Mouse (Mus musculus) urinary bladder, postnatal 25 days (tissue): Measurements from ENCODE around the gene Rps6kc1.

Source experiments
- DNase-seq: peaks from one replicate; pipeline ENCODE4 v3.0.0; 2022; ENCODE audit warnings: low spot score

Rps6kc1 gene

DNA sequence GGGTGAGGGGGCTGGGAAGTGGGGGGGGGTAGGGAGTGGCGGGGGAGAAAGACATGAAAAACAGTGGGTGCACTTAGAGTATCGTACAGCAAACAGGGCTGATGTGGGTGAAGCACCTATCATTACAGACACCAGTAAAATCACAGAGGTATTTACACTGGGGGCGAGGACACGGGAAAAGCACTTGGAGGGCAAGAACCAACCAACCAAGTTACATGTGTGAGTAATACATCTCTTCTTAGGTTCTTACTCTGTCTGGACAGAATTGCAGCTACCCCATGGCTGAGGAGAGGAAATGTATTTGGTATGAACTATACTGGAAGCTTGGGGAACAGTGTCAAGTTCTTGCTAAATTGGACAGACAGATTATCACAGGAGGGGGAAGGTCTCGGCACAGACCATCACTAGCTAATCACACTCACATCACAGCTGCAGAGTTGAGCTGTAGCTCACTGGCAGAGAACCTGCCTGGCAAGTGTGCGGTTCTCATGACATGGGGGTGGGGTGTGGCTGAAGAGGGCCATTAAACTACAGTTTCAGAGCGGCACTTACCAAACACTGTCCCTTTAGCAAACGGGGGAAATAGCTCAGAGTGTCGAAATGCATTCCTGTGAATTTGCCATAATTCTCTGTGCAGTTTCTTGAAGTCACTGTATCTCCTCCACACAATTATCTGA, 12.5 kb downstream of the Rps6kc1 start:
- peak; percentile 19 for DNase-seq

DNA sequence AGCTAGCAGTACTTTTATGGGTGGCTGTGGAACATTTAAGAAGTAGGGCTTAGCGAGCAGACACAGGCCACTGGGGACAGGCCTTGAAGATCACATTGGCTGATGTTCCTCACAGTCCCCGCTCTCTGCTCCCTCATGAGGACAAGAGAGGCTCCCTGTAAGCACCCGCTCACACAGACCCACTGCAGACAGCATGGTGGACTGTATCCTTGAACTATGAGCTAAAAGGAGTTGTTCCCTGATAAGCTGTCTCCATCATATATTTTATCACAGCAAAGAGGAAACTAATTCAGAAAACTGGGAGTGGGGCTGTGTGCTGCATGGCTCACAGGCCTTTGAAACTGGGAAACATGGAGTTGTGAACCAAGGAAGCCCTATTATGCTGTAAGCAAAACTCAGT, 13.4 kb downstream of the Rps6kc1 start:
- no peak for DNase-seq

DNA sequence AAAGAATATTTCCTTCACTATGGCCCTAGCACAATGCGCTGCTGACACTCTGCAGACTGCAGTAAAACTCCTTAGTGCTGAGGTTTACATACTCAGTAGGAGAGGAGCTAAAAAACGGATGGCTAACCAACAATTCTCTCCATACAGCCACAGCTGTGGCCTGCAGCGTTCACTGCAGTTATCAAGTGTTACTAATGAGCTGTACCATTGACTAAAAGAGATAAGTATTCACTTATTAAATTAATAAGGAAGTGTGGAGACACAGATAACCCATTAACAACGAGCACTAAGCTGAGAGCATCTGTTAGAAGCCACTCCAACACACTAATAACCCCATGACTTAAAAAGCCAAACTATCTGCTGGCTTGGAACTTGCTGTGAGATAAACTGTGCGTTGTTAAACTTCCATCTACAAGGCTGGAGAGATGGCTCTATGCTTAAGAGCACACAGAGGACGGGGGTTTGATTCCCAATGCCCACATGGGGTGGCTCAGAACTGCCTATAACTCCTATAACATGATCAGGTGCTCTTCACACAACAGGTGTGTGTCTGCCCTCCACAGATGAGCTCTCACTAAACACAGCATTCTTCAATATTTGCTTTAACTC, 17.9 kb downstream of the Rps6kc1 start:
- no peak for DNase-seq

DNA sequence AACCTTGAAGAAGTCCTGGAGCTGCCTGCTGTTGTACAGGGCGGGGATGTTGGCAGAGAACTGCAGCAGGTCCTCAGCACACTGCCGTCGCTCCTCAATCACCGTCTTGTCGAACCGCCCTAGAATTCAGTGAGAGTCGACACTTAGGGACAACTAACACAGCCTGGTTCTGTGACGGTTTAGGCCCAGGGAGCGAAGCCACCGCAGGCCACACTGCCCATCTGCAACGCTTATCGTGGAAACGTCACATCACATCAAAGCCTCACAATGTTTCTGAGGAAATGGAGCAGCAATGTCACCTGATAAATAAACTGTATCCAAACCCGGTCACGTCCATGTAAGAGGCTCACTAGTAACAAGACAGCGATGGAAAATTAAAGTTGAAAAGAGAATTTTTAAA, 22.9 kb downstream of the Rps6kc1 start:
- no peak for DNase-seq

- DNase-seq, result no peak
Measured at GRCm38 (mm10) chr1:190888031-190888430, 23.5 kb downstream of the Rps6kc1 start.

DNA sequence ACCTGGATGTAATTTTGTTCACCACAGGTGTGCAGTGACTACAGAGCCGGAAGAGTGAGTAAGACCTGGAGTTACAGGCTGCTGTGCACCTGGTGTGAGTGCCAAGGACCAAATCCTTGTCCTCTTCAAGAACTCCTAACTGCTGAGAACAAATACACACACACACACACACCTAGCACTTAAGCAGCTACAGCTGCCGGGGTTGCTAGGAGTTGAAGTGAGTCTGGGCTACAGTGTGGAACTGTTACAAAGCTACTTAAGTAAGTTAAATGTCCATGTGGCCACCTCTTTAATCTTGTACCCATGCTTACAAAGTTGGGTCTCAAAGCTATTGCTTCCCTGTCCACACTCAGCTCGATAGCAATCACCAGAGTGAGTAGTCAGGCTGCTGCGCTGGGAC, 25.6 kb downstream of the Rps6kc1 start:
- no peak for DNase-seq

GRCm38 (mm10) chr1:190881422-190881821, 30.1 kb downstream of the Rps6kc1 start:
- peak; percentile 58 for DNase-seq

DNA sequence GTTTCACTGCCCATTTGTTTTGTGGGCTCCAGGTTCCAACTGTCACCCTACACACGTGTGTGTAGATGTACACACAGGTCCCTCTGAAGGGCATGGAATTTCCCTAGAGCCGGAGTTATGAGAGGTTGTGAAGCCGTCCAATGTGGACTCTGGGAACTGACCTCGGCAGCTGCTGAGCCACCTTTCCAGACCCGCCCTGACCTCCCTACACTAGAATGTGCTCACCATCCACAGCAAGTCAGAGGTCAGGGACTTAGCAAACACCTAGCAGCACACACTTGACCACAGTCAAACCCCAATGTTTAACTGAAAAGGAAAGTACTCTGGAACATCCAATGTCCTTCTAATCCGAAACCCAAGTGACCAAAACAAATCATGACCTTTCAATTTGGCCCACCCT, 30.9 kb downstream of the Rps6kc1 start:
- no peak for DNase-seq

DNA sequence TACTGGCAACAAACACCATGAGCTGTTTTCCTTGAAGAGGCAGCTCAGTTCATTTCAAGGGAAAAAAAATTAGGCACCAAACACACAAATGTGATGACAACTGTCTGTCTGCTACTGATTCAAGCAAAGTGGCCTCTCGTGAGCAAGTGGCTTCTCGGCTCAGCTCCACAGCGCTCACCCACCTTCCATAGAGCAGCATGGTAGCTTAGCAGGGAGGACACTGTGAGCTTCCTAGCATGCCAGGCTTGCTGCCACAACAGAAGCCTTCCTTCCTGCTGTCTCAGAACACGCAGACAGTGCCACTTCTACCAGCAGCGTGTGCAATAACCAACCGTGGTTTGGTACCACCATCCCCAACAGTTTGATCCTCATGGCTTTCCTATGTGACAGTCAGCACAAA, 35.8 kb downstream of the Rps6kc1 start:
- DNase-seq, result no peak

DNA sequence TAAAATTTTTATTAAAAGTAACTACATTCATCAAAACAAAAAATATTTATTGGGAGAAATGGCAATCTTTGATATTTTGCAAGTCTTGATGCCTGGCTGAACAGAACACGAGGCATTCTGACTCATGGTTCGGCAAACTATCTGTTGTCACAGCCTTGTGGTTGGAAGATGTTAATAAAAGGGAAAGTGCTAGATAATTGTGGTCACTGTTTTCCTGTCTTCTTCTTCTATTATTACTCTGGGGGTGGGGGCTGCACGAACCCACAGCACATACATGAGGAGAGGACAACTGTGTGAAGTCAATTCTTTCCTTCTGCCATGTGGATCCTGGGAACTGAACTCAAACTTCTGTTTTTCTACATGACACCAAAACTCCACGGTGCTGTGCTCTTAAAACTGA, 36.5 kb downstream of the Rps6kc1 start:
- no peak for DNase-seq

GRCm38 (mm10) chr1:190871068-190871467, 40.5 kb downstream of the Rps6kc1 start:
- DNase-seq, result no peak

GRCm38 (mm10) chr1:190869996-190870395, 41.6 kb downstream of the Rps6kc1 start:
- DNase-seq, result no peak

DNA sequence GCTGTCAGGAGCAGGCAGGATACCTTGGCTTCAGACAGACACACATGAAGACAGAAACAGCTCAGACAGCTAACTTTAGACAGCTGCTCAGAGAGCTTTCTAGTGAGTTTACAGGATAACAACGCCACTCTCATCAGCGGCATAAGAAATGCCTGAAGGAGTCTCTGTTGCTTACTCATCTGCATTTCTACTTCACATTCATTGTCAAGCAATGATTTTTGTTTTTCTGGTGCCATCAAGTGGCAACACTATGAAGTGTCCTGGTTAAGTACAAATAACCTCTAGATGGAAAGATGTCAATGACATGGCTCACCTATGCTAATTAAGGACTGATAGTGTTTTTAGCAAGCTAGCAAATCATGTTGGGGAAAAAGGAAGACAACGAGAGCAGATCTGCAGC, 42.8 kb downstream of the Rps6kc1 start:
- no peak for DNase-seq

DNA sequence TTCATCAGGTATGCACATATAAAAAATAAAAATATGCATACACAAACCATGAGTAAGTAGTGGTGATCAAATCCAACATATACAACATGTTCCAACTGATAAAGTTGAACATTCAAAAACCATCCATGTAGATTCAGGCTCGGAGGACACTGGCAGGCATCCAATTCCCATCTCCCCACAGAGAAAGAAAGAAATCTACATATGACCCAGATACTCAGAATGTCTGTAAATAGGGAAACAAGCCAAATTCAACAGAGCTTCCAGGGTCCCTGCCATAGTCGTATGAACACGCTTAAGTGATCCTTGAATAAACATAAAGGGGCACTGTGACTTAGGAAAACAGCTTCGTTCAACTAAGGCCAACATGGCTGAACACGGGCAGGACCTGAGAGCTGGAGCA, 49.9 kb downstream of the Rps6kc1 start:
- no peak for DNase-seq

- no peak for DNase-seq
Measured at GRCm38 (mm10) chr1:190854465-190854864, 57.1 kb downstream of the Rps6kc1 start.

GRCm38 (mm10) chr1:190849162-190849865, 62.3 kb downstream of the Rps6kc1 start:
- DNase-seq, result no peak

DNA sequence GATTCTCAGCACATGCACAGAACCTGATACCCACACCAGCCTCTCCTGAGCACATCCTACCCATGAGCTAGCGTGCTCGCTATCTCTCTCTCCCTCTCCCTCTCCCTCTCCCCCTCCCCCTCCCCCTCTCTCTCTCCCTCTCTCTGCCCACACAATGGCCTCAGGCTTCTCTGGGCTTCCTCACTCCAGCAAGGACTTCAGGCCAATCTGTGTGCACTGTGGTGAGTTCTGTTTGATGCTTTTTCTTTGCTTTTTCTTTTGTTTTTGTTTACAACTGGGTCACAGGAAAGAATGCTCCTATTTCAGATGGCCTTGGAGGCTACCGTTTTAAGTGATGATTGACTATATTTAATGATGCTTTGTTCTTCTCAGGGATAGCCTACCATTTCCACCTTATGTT, 62.9 kb downstream of the Rps6kc1 start:
- no peak for DNase-seq

DNA sequence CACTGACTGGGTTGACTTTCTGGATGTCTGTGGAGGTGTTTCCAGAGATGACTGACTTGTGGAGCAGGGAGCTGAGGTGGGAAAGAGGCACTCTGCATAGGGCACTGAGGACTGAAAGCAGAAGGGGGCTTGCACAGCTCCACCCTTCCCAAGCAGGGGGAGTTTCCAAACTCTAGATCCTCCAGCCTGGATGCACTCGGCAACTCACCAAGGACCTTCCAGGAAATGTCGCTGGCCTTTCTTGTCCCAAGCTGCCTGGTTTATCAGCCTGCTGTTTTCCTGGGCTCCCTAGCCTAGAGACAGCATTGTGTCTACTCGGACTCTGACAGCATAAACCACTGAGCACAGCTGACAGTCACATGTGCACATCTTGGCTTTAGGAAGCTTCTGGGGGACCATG, 64.6 kb downstream of the Rps6kc1 start:
- no peak for DNase-seq

DNA sequence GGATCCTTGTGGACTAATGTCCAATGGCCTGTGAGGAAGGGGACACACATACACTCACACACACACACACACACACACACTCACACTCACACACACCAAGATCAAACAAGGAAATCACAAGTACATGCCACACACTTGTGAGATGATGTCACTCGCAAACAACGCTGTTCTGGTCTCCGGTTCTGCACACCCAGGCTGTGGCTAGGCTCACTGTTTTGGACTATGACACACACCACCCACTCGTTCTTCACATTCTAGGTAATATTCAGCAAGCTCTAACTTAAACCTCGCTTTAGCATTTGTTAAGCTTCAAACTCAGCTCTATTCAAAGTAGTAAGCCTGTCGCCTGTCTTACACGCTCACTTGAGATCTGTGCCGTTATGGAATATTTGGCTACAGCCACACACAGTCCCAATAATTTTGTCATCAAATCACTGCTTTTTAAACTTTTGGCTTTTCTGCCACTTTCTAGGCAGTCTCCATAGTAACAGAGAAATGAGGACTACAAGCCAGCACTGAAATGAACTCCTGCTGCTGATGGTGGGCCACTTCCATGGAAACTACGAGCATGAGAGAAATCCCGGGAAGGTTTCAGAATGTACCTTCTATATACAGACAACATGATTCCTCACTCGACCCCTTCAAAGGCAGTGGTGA, 65.4 kb downstream of the Rps6kc1 start:
- no peak for DNase-seq

GRCm38 (mm10) chr1:190845419-190845818, 66.2 kb downstream of the Rps6kc1 start:
- DNase-seq, result no peak

- DNase-seq, result no peak
Measured at GRCm38 (mm10) chr1:190844356-190844755, 67.2 kb downstream of the Rps6kc1 start.

- no peak for DNase-seq
Measured at GRCm38 (mm10) chr1:190836046-190836445, 75.5 kb downstream of the Rps6kc1 start.
